Mouse (Mus musculus) Patski (cell line): ENCODE data around the gene Gpr25. TPM values are rescaled to one million over a fixed set of nuclear protein-coding genes. Genes with fewer than 3 reads are reported as not detected.

Source experiments
- ATAC-seq: fragments of 100-300 bp; one replicate; pipeline ENCODE4 v1.8.0; 2021
- CTCF ChIA-PET: fragments of 350-600 bp; sonication (Branson Sonifier 250); formaldehyde crosslinking; loops from one replicate; lab custom pipeline; 2022; ENCODE audit warnings: inconsistent platforms; lab: Charles Lee
- POLR2A ChIA-PET: fragments of 350-600 bp; sonication (Branson Sonifier 250); formaldehyde crosslinking; loops from one replicate; lab custom pipeline; 2022; ENCODE audit warnings: antibody characterized with exemption, inconsistent platforms; lab: Charles Lee
- DNase-seq: peaks from one replicate; pipeline ENCODE4 v3.0.0-alpha.2; 2011; ENCODE audit warnings: low read depth, low spot score
- H3K27me3 ChIP-seq: fragments of 371-371 bp; one replicate; pipeline ENCODE4 v1.5.1; 2021
- CTCF ChIP-seq: fragments of 100-300 bp; IDR thresholded peaks from one replicate; pipeline ENCODE4 v1.5.1; 2021
- in situ Hi-C: fragments of 300-500 bp; cut with MboI; formaldehyde crosslinking; loops from 3 replicates; pipeline ENCODE4 v1.11.1; 2018; ENCODE audit warnings: low pct_unique_long_range_greater_than_20kb, mixed read lengths
- polyA plus RNA-seq: library from polyadenylated mRNA; unstranded; gene quantifications from one replicate; pipeline ENCODE4 v1.2.3, GENCODE M21; 2021

Gene Gpr25
- polyA plus RNA-seq = not detected

DNA sequence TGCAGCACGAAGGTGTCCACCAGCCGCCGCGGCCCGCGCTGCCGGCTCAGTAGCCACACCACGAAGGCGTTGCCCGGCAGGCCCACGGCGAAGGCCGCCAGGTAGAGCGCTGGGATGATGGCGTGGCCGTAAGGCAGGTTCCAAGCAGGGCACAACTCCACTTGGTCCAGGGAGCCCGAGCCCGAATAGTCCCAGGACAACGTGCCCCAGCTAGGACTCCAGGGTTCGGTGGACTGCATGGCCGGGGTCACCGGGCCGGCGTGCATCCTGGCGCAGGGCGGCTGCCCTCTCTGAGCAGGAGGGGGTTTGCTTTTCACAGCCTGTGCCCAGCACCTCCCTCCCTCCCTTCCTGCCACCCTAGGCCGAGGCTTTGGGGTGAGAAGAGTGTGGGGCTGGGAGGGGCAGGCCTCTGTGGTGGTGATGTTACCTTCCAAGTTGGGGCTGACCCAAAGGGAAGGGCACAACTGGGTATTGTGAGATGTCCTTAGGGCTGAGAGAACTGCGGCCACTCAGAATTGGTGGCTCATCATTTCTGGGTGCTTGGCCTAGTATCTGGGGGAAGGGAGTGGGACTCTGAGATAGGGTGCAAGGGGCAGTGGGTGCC is at the start of gene Gpr25:
TSS of gene Gpr25 (minus strand) at position 239 of the 604 bp plus-strand sequence.
- H3K27me3 ChIP-seq = peaks cover 21% of the 10 kb centered on the region
- peak; percentile 13 for ATAC-seq
- in situ Hi-C loops = loop anchor here (5.0 kb wide), 1 partner anchor 88 kb away; no protein-coding TSS in a partner anchor
- TF ChIP-seq CTCF = no peak
- ChIA-PET POLR2A (no interaction called here), CTCF (no interaction called here)
- DNase-seq = no peak

GRCm38 (mm10) chr1:136309193-136309592 is 48.5 kb upstream of the Gpr25 start:
- no peak for DNase-seq
- ChIA-PET CTCF (interaction anchor here (0.8 to 1.6 kb wide), 2 partner anchors 11 to 149 kb away, joined by 3 to 5 read pairs; no protein-coding TSS in a partner anchor), POLR2A (interaction anchor here (1.6 kb wide), 1 partner anchor 18 kb away, joined by 5 read pairs; no protein-coding TSS in a partner anchor)
- no peak for TF ChIP-seq CTCF
- in situ Hi-C loops = no loop called here
- H3K27me3 ChIP-seq = no peaks in the 10 kb centered on the region
- ATAC-seq = no peak

- CTCF ChIA-PET = interaction anchor here (0.6 to 1.7 kb wide), 8 partner anchors 9 to 150 kb away, joined by 3 to 5 read pairs (median 3); no protein-coding TSS in a partner anchor
- peak; percentile 69 for TF ChIP-seq CTCF
- in situ Hi-C loops = no loop called here
- H3K27me3 ChIP-seq = no peaks in the 10 kb centered on the region
- POLR2A ChIA-PET = no interaction called here
- no peak for ATAC-seq
- DNase-seq = no peak
These were observed 45.8 kb upstream of the Gpr25 start for GRCm38 (mm10) chr1:136306424-136306823.

GRCm38 (mm10) chr1:136293961-136294360 is 33.3 kb upstream of the Gpr25 start:
- ATAC-seq = no peak
- POLR2A ChIA-PET = no interaction called here

DNA sequence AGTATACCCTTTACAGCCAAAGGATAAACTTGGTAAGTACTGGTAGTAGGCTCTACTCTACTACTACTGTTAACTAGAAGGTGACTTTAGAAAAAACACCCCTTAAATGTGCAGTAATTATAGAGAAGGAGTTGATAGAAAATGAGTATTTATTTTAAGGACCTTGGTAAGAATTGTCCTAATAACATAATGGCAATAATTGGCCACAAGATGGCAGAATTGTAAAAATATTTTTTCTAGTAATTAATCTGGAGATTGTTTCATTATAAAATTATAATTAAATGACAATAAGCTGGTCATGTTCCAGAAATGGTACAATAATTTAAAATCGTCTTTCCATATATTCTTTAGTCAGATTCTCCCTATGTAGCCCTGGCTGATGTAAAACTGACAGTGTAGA is 29.1 kb upstream of the Gpr25 start:
- ChIA-PET POLR2A (interaction anchor here (0.6 kb wide), 1 partner anchor 135 kb away, joined by 3 read pairs; no protein-coding TSS in a partner anchor), CTCF (interaction anchor here (0.8 to 2.5 kb wide), 5 partner anchors 14 to 169 kb away, joined by 3 to 7 read pairs (median 4); no protein-coding TSS in a partner anchor)
- TF ChIP-seq CTCF = peak; percentile 36
- ATAC-seq = no peak
- no peaks in the 10 kb centered on the region for H3K27me3 ChIP-seq
- in situ Hi-C loops = no loop called here
- no peak for DNase-seq

More at GRCm38 (mm10) chr1:136293961-136294360, 33.3 kb upstream of the Gpr25 start:
- no peak for DNase-seq
- in situ Hi-C loops = no loop called here
- CTCF ChIA-PET = no interaction called here
- no peak for TF ChIP-seq CTCF
- H3K27me3 ChIP-seq = no peaks in the 10 kb centered on the region

GRCm38 (mm10) chr1:136277366-136277765 is 16.7 kb upstream of the Gpr25 start:
- DNase-seq (no peak), ATAC-seq (no peak)
- H3K27me3 ChIP-seq = no peaks in the 10 kb centered on the region
- TF ChIP-seq CTCF = no peak
- CTCF ChIA-PET = interaction anchor here (1.3 kb wide), 1 partner anchor 110 kb away, joined by 3 read pairs; no protein-coding TSS in a partner anchor
- in situ Hi-C loops = no loop called here
- POLR2A ChIA-PET = no interaction called here

GRCm38 (mm10) chr1:136268224-136268623 is 7.6 kb upstream of the Gpr25 start:
- CTCF ChIA-PET = interaction anchor here (2.0 kb wide), 1 partner anchor 99 kb away, joined by 4 read pairs; no protein-coding TSS in a partner anchor
- ATAC-seq = no peak

GRCm38 (mm10) chr1:136266127-136266526 is 5.5 kb upstream of the Gpr25 start:
- ChIA-PET CTCF (interaction anchor here (2.0 kb wide), 1 partner anchor 97 kb away, joined by 4 read pairs; no protein-coding TSS in a partner anchor), POLR2A (interaction anchor here (1.0 kb wide), 1 partner anchor 12 kb away, joined by 3 read pairs; no protein-coding TSS in a partner anchor)
- ATAC-seq (no peak), DNase-seq (no peak)
- no peak for TF ChIP-seq CTCF
- H3K27me3 ChIP-seq = no peaks in the 10 kb centered on the region
- in situ Hi-C loops = no loop called here

More at GRCm38 (mm10) chr1:136268224-136268623, 7.6 kb upstream of the Gpr25 start:
- in situ Hi-C loops = no loop called here
- POLR2A ChIA-PET = no interaction called here
- no peaks in the 10 kb centered on the region for H3K27me3 ChIP-seq
- DNase-seq = no peak
- TF ChIP-seq CTCF = no peak

- in situ Hi-C loops = loop anchor here (5.0 kb wide), 1 partner anchor 91 kb away; no protein-coding TSS in a partner anchor
- peaks cover 11% of the 10 kb centered on the region for H3K27me3 ChIP-seq
- no peak for TF ChIP-seq CTCF
- ChIA-PET CTCF (no interaction called here), POLR2A (no interaction called here)
- no peak for DNase-seq
- no peak for ATAC-seq
These were observed 2.7 kb upstream of the Gpr25 start for GRCm38 (mm10) chr1:136263355-136263754.

GRCm38 (mm10) chr1:136259893-136260634 is 609 bp downstream of the Gpr25 start:
- ChIA-PET POLR2A (no interaction called here), CTCF (no interaction called here)
- peak; percentile 36 for ATAC-seq
- in situ Hi-C loops = loop anchor here (5.0 kb wide), 1 partner anchor 88 kb away; no protein-coding TSS in a partner anchor
- DNase-seq = no peak
- H3K27me3 ChIP-seq = peaks cover 21% of the 10 kb centered on the region
- TF ChIP-seq CTCF = no peak
